Mouse (Mus musculus): ENCODE data around the gene Glb1. TPM values are rescaled to one million over a fixed set of nuclear protein-coding genes. Genes with fewer than 3 reads are reported as not detected.
"Not testable (repeated sequence)": the region's sequence is repeated elsewhere in the genome, so short reads cannot be mapped to it uniquely, and the experiment has no call there.

Glb1 gene
- polyA plus RNA-seq, 1 experiment from 2014 or later, result 22.5 TPM

DNA sequence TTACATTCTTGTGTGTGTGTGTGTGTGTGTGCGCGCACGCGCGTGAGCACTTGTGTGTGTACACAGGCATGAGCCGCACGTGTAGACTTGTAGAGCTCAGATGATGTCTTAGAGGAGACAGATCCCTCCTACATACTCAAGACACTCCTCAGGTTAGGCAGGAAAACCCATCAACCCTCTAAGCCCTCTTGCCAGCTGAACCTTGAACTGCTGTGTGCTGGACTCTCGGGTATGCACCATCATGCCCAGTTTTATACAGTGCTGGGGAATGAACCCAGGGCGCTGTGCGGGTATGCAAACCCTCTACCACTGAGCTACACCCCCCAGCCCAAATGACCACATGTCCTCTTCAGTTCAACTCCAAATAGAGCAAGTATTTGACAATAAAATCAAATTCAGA, 15.7 kb upstream of the Glb1 start:
- no peak overlapping the region for H3K4me2 ChIP-seq (replicated peaks)
- no peak overlapping the region for H3K27ac ChIP-seq
- H3K27me3 ChIP-seq, result no peaks in the 10 kb centered on the region
- no peaks in the 10 kb centered on the region for H3K4me1 ChIP-seq (replicated peaks)
- no peak overlapping the region for H3K4me3 ChIP-seq (replicated peaks)
- no peak overlapping the region for H3K9ac ChIP-seq (replicated peaks)
- H3K36me3 ChIP-seq, result no peaks in the 10 kb centered on the region
- no peaks in the 10 kb centered on the region for H3K9me3 ChIP-seq
- WGBS, result 97% methylated on average over 10 of the region's 10 CpGs
- no peak for ATAC-seq

GRCm38 (mm10) chr9:114387086-114387485, 13.8 kb upstream of the Glb1 start:
- WGBS, result 84% methylated on average over 6 of the region's 6 CpGs
- H3K4me3 ChIP-seq (replicated peaks), result no peak overlapping the region
- peaks cover 6% of the 10 kb centered on the region; the same call in 1 of the 2 replicates for H3K4me1 ChIP-seq (replicated peaks)
- H3K4me2 ChIP-seq (replicated peaks), result no peak overlapping the region
- no peak overlapping the region for H3K9ac ChIP-seq (replicated peaks)
- no peak for ATAC-seq
- H3K36me3 ChIP-seq, result no peaks in the 10 kb centered on the region
- H3K27me3 ChIP-seq, result peaks cover 3% of the 10 kb centered on the region; the same call in 1 of the 2 replicates
- no peaks in the 10 kb centered on the region for H3K9me3 ChIP-seq
- H3K27ac ChIP-seq, result no peak overlapping the region

- H3K9me3 ChIP-seq, result no peaks in the 10 kb centered on the region
- H3K36me3 ChIP-seq, result no peaks in the 10 kb centered on the region
- H3K4me3 ChIP-seq (replicated peaks), result no peak overlapping the region
- no peak overlapping the region for H3K4me2 ChIP-seq (replicated peaks)
- no peak overlapping the region for H3K9ac ChIP-seq (replicated peaks)
- 91% methylated on average over 8 of the region's 8 CpGs for WGBS
- ATAC-seq, result no peak
- H3K27ac ChIP-seq, result no peak overlapping the region
- peaks cover 3% of the 10 kb centered on the region; the same call in 1 of the 2 replicates for H3K27me3 ChIP-seq
- H3K4me1 ChIP-seq (replicated peaks), result peaks cover 6% of the 10 kb centered on the region; the same call in 1 of the 2 replicates
These were observed 12.6 kb upstream of the Glb1 start for GRCm38 (mm10) chr9:114388288-114388687.

GRCm38 (mm10) chr9:114388701-114389370, 12.0 kb upstream of the Glb1 start:
- no peak overlapping the region for H3K4me2 ChIP-seq (replicated peaks)
- no peaks in the 10 kb centered on the region for H3K36me3 ChIP-seq
- H3K9me3 ChIP-seq, result no peaks in the 10 kb centered on the region
- H3K27me3 ChIP-seq, result peaks cover 3% of the 10 kb centered on the region; the same call in 1 of the 2 replicates
- peaks cover 6% of the 10 kb centered on the region; the same call in 1 of the 2 replicates for H3K4me1 ChIP-seq (replicated peaks)
- H3K4me3 ChIP-seq (replicated peaks), result no peak overlapping the region
- H3K27ac ChIP-seq, result no peak overlapping the region
- no peak for ATAC-seq
- 88% methylated on average over 3 of the region's 3 CpGs for WGBS
- H3K9ac ChIP-seq (replicated peaks), result no peak overlapping the region

DNA sequence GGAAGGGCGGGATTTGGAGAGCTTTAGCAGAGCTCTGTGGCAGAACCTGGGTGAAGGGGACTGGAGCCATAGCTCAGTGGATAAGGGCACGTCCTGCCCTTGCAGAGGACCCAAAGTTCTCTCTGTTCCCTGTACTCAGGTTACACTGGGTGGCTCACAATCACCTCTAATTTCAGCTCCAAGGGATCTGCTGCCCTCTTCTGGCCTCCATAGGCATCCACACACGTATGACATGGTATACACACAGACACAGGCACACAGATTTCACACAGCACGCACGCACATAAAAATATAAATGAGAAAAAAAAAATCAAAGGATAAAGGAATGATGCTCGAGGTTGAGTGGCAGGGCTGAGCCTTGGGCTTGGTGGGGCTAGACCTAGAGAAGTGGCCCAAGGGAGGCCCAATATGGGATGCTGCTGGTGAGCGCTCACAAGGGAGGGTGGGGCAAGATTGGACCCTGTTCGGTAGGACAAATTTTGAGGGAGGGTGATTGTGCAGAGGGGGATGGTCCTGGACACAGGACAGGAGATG, 11.4 kb upstream of the Glb1 start:
- Histone ChIP-seq H3K4me2 (replicated peaks) (peak overlapping the region; percentile 94), H3K9ac (replicated peaks) (no peak overlapping the region), H3K4me3 (replicated peaks) (peak overlapping the region; percentile 72), H3K36me3 (no peaks in the 10 kb centered on the region), H3K27ac (no peak overlapping the region), H3K4me1 (replicated peaks) (peaks cover 6% of the 10 kb centered on the region; the same call in 1 of the 2 replicates), H3K27me3 (peaks cover 3% of the 10 kb centered on the region; the same call in 1 of the 2 replicates), H3K9me3 (no peaks in the 10 kb centered on the region)
- ATAC-seq, result no peak; the same call in none of the 2 replicates
- WGBS, result 77% methylated on average over 8 of the region's 8 CpGs

- peak within 1 kb of the TSS; percentile 94 for H3K4me2 ChIP-seq (replicated peaks)
- peaks cover 6% of the 10 kb centered on the region; the same call in 1 of the 2 replicates for H3K4me1 ChIP-seq (replicated peaks)
- no peaks in the 10 kb centered on the region for H3K9me3 ChIP-seq
- WGBS, result under 1% methylated on average over 81 of the region's 96 CpGs
- H3K27ac ChIP-seq, result no peak within 1 kb of the TSS
- no peaks in the 10 kb centered on the region for H3K36me3 ChIP-seq
- H3K27me3 ChIP-seq, result peaks cover 3% of the 10 kb centered on the region; the same call in 1 of the 2 replicates
- peak within 1 kb of the TSS; percentile 80 for H3K9ac ChIP-seq (replicated peaks)
- H3K4me3 ChIP-seq (replicated peaks), result peak within 1 kb of the TSS; percentile 72
- ATAC-seq, result peak; percentile 86
These were observed 10.7 kb upstream of the Glb1 start, which contains the start of gene Crtap for GRCm38 (mm10) chr9:114389905-114390748. TSS of gene Crtap (minus strand) at chr9:114390675.

- no peaks in the 10 kb centered on the region for H3K9me3 ChIP-seq
- WGBS, result 7% methylated on average over 10 of the region's 10 CpGs
These were observed 10.2 kb upstream of the Glb1 start for GRCm38 (mm10) chr9:114390749-114391075.

DNA sequence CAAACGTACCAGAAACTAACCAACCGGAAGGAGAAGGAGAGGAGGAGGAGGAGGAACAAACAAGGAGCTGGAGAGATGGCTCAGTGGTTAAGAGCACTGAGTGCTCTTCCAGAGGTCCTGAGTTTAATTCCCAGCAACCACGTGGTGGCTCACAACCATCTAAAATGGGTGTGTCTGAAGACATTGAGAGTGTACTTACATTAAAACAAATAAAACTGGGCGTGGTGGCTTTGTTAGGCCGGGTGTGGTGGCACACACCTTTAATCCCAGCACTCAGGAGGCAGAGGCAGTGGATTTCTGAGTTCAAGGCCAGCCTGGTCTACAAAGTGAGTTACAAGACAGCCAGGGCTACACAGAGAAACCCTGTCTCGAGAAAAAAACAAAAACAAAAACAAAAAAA, 6.7 kb upstream of the Glb1 start:
- 67% methylated on average over 6 of the region's 6 CpGs for WGBS
- not testable (repeated sequence) for ATAC-seq; H3K4me2 ChIP-seq (replicated peaks); H3K36me3 ChIP-seq; H3K27ac ChIP-seq; H3K9ac ChIP-seq (replicated peaks); H3K4me3 ChIP-seq (replicated peaks); H3K9me3 ChIP-seq; H3K4me1 ChIP-seq (replicated peaks); H3K27me3 ChIP-seq

More at GRCm38 (mm10) chr9:114390749-114391075, 10.2 kb upstream of the Glb1 start:
- Histone ChIP-seq H3K9ac (replicated peaks) (peak overlapping the region; percentile 80), H3K36me3 (no peaks in the 10 kb centered on the region), H3K27me3 (peaks cover 3% of the 10 kb centered on the region; the same call in 1 of the 2 replicates), H3K4me3 (replicated peaks) (peak overlapping the region; percentile 72), H3K4me2 (replicated peaks) (peak overlapping the region; percentile 94), H3K4me1 (replicated peaks) (peaks cover 6% of the 10 kb centered on the region; the same call in 1 of the 2 replicates), H3K27ac (no peak overlapping the region)
- no peak for ATAC-seq

- Histone ChIP-seq H3K4me1 (replicated peaks) (peaks cover 6% of the 10 kb centered on the region; the same call in 1 of the 2 replicates), H3K36me3 (no peaks in the 10 kb centered on the region), H3K27ac (no peak overlapping the region), H3K27me3 (peaks cover 3% of the 10 kb centered on the region; the same call in 1 of the 2 replicates), H3K4me2 (replicated peaks) (no peak overlapping the region), H3K4me3 (replicated peaks) (no peak overlapping the region), H3K9me3 (no peaks in the 10 kb centered on the region), H3K9ac (replicated peaks) (no peak overlapping the region)
- WGBS, result 91% methylated on average over 8 of the region's 8 CpGs
- no peak for ATAC-seq
These were observed 6.2 kb upstream of the Glb1 start for GRCm38 (mm10) chr9:114394677-114395076.

DNA sequence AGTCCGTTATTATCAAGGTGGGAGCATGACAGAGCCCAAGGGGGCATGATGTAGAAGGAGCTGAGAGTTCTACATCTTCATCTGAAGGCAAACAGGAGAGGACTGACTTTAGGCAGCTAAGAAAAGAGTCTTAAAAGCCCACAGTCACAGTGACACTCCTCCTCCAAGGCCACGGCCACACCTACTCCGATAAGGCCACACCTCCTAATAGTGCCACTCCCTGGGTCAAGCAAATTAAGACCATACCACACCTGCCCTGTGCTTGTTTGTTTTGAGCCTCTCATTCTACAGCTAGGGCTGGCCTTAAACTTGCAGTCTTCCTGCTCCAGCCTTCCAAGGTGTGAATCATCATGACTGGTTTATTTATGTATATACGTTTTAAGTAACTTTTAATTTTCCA, 5.6 kb upstream of the Glb1 start:
- ATAC-seq, result no peak
- H3K4me3 ChIP-seq (replicated peaks), result no peak overlapping the region
- H3K27ac ChIP-seq, result no peak overlapping the region
- WGBS, result 91% methylated on average over 4 of the region's 4 CpGs
- H3K4me2 ChIP-seq (replicated peaks), result no peak overlapping the region
- H3K27me3 ChIP-seq, result peaks cover 3% of the 10 kb centered on the region; the same call in 1 of the 2 replicates
- H3K4me1 ChIP-seq (replicated peaks), result peaks cover 6% of the 10 kb centered on the region; the same call in 1 of the 2 replicates
- H3K9me3 ChIP-seq, result no peaks in the 10 kb centered on the region
- H3K36me3 ChIP-seq, result no peaks in the 10 kb centered on the region
- no peak overlapping the region for H3K9ac ChIP-seq (replicated peaks)

DNA sequence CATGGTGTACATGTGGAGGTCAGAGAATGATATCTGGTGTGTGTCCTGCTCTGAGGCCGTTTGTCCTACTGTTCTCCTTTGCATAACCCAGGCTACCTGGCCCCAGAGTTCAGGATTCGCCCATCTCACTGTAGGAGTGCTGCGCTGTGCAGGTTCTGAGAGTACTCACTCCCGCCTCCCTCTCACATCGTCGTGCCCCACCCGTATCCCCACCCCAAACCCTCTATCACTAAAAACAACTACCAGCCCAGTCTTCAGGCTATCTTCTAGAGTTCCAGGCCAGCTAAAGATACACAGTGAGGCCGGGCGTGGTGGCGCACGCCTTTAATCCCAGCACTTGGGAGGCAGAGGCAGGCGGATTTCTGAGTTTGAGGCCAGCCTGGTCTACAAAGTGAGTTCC, 1.2 kb upstream of the Glb1 start:
- H3K27me3 ChIP-seq, result no peaks in the 10 kb centered on the region
- no peak overlapping the region for H3K4me2 ChIP-seq (replicated peaks)
- ATAC-seq, result no peak
- no peak overlapping the region for H3K27ac ChIP-seq
- no peak overlapping the region for H3K4me3 ChIP-seq (replicated peaks)
- H3K36me3 ChIP-seq, result peaks cover 4% of the 10 kb centered on the region
- 94% methylated on average over 12 of the region's 12 CpGs for WGBS
- H3K9me3 ChIP-seq, result no peaks in the 10 kb centered on the region
- peaks cover 14% of the 10 kb centered on the region for H3K4me1 ChIP-seq (replicated peaks)
- H3K9ac ChIP-seq (replicated peaks), result no peak overlapping the region

GRCm38 (mm10) chr9:114400588-114400948, 308 bp upstream of the Glb1 start:
- Histone ChIP-seq H3K4me3 (replicated peaks) (peak overlapping the region; percentile 85), H3K4me1 (replicated peaks) (peaks cover 14% of the 10 kb centered on the region), H3K4me2 (replicated peaks) (peak overlapping the region; percentile 82), H3K27me3 (no peaks in the 10 kb centered on the region), H3K36me3 (peaks cover 13% of the 10 kb centered on the region), H3K9me3 (no peaks in the 10 kb centered on the region; the same call in 1 of the 2 replicates), H3K9ac (replicated peaks) (peak overlapping the region; percentile 88), H3K27ac (peak overlapping the region; percentile 85)
- 23% methylated on average over 5 of the region's 5 CpGs for WGBS
- no peak for ATAC-seq
